Mouse (Mus musculus) midbrain, embryonic 16.5 days (tissue): ENCODE data around the gene Pxt1. TPM values are rescaled to one million over a fixed set of nuclear protein-coding genes. Genes with fewer than 3 reads are reported as not detected.

Experiments
- ATAC-seq: fragments of 200-750 bp; cut with Nextera tagmentation; 2 replicates; pipeline ENCODE4 v1.8.0; 2017; ENCODE audit warnings: moderate TSS enrichment
- H3K27ac ChIP-seq: fragments of 300-500 bp; sonication (generic); 2 replicates; pipeline ENCODE4 v1.5.1; 2014; ENCODE audit warnings: mild to moderate bottlenecking, low read length, mixed read lengths
- H3K27me3 ChIP-seq: fragments of 300-500 bp; sonication (generic); 2 replicates; pipeline ENCODE4 v1.6.1; 2014; ENCODE audit warnings: low read depth, low read length, mixed read lengths; ENCODE audit not compliant: control insufficient read depth, insufficient read depth
- H3K36me3 ChIP-seq: fragments of 300-500 bp; sonication (generic); 2 replicates; pipeline ENCODE4 v1.6.1; 2014; ENCODE audit warnings: mild to moderate bottlenecking, low read length, moderate library complexity, mixed read lengths; ENCODE audit not compliant: control insufficient read depth, insufficient read depth
- H3K4me1 ChIP-seq: fragments of 300-500 bp; sonication (generic); 2 replicates; pipeline ENCODE4 v1.6.1; 2014; ENCODE audit warnings: mild to moderate bottlenecking, low read length, mixed read lengths; ENCODE audit not compliant: control insufficient read depth, insufficient read depth
- H3K4me2 ChIP-seq: fragments of 300-500 bp; sonication (generic); 2 replicates; pipeline ENCODE4 v1.6.1; 2014; ENCODE audit warnings: mild to moderate bottlenecking, low read length, mixed read lengths
- H3K4me3 ChIP-seq: fragments of 300-500 bp; sonication (generic); 2 replicates; pipeline ENCODE4 v1.5.1; 2014; ENCODE audit warnings: low read depth, mild to moderate bottlenecking, low read length, moderate library complexity, mixed read lengths
- H3K9ac ChIP-seq: fragments of 300-500 bp; sonication (generic); 2 replicates; pipeline ENCODE4 v1.6.1; 2014; ENCODE audit warnings: low read depth, low read length, mixed read lengths
- H3K9me3 ChIP-seq: fragments of 300-500 bp; sonication (generic); replicated peaks from 2 replicates; pipeline ENCODE4 v1.6.1; 2014; ENCODE audit warnings: mild to moderate bottlenecking, low read length, mixed read lengths; ENCODE audit not compliant: control insufficient read depth, poor library complexity, severe bottlenecking
- WGBS: fragments of 180-500 bp; shearing (Covaris S2); extraction: QIAGEN DNeasy Blood & Tissue Kit; methylation state at CpG from one replicate; pipeline ENCODE4 v1.1.7; 2014; 5-methylcytosine and 5-hydroxymethylcytosine counted together
- polyA plus RNA-seq: library from polyadenylated mRNA; unstranded; fragments of >200 nt; fragmentation: Nextera tagmentation; extraction: Ambion mirVana; gene quantifications from 2 replicates; pipeline ENCODE4 v1.2.1, GENCODE M21; 2015

Pxt1 gene
- polyA plus RNA-seq, 1 experiment from 2014 or later, result not detected

DNA sequence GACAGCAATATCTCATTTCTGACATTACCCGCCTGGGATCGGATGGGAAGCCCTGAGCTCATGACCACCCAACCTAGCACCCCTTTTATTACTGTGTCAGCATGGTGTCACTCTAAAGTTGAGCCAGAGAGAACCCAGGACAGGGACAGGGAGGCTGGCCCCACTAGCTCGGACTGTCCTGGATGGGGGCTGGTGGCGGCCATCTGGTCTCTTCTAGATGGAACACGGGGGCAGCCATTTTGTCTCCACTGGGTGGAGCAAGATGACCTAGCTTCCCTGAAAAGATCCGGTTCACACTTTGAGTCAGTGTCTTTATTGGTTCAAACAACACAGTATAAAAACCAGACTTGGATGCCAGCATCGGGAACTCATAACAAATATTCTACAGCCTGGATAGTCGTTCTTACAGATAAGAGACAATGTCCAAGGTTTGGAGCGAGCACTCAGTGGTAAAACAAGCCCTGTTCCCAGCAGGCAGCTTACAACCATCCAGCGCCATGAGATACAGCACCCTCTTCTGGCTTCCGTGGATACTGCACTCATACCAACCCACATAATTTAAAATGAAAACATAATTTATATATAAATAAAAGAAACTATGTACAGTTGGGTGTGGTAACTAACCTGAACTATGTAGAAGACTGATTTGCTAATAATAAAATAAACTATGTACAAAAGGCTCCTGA lies 47.4 kb downstream of the Pxt1 start:
- ATAC-seq, result no peak
- Histone ChIP-seq H3K9me3 (no peaks in the 10 kb centered on the region), H3K36me3 (no peaks in the 10 kb centered on the region), H3K4me1 (no peaks in the 10 kb centered on the region), H3K27ac (no peak overlapping the region), H3K4me3 (no peak overlapping the region), H3K9ac (no peak overlapping the region), H3K27me3 (no peaks in the 10 kb centered on the region), H3K4me2 (no peak overlapping the region)
- 91% methylated on average over 11 of the region's 11 CpGs for WGBS

DNA sequence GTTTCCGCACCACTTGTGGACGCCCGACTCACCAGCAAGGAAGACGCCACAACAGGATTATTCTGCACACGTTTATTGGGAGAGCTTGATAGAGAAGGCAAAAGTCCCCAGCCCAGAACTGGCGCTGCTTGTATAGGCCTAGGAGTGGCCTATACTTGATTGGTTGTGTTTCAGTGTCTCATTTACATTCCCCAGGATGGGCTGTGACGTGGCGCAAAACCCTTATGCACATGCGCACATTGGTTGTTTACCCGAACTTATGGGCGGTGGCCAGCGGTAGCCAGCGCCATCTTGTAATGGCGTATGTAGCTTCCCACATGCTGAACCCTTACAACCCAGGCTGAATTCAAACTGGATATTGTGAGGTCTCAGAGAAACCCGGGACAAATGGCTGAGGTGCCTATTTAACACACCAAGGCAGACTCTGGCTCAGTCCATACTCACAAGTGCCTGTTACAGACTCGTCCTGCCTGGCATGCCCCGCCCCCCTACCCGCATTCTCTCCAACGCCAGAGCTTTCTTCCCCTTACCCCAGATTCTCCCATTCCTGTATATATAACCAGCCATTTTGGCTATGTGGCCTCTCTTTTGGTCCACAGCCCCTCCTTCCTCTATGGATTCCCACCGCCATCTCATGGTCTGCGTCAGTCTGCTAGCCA lies 48.3 kb downstream of the Pxt1 start:
- Histone ChIP-seq H3K27me3 (no peaks in the 10 kb centered on the region), H3K36me3 (no peaks in the 10 kb centered on the region), H3K9ac (no peak overlapping the region), H3K4me1 (no peaks in the 10 kb centered on the region), H3K9me3 (no peaks in the 10 kb centered on the region), H3K4me3 (no peak overlapping the region), H3K4me2 (no peak overlapping the region), H3K27ac (no peak overlapping the region)
- no peak for ATAC-seq
- WGBS, result 95% methylated on average over 21 of the region's 21 CpGs

DNA sequence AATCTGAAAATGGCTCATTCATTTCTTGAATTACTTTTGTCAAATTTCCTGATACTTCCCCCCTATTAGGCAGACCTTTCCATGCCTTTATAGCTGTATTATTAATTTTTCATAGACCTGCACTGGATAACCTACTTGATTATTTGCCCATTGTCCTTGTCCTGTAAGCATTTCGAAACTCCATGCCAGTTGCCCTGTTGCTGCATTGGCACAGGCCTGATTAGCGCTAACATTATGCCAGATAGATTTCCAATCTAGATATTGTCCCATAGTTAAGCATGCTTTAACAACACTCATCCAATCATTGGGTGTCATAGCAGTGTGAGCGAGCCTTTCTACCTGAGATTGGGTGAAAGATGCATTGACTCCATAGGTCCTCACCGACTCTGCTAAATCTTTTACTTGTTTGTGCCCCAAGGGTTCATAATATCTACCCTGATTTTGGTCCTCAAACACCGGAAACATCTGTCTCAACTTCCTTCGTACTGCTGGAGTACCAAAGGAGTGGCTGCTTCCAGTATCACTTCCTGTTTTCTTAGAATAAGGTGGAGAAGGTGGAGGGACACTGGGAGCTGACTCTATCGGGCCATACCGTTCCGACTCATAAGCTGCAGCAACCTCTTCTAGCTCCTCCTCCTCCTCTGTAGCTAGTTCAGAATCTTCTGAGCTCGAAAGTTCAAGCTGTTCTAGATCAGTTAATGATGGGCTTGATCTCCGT lies 49.4 kb downstream of the Pxt1 start:
- no peaks in the 10 kb centered on the region for H3K36me3 ChIP-seq
- no peak overlapping the region for H3K4me2 ChIP-seq
- H3K4me1 ChIP-seq, result no peaks in the 10 kb centered on the region
- H3K9me3 ChIP-seq, result no peaks in the 10 kb centered on the region
- ATAC-seq, result no peak
- H3K27me3 ChIP-seq, result no peaks in the 10 kb centered on the region
- WGBS, result 92% methylated on average over 11 of the region's 11 CpGs
- H3K9ac ChIP-seq, result no peak overlapping the region
- no peak overlapping the region for H3K27ac ChIP-seq
- no peak overlapping the region for H3K4me3 ChIP-seq

- H3K27me3 ChIP-seq, result no peaks in the 10 kb centered on the region
- no peak overlapping the region for H3K27ac ChIP-seq
- no peaks in the 10 kb centered on the region for H3K4me1 ChIP-seq
- H3K4me3 ChIP-seq, result no peak overlapping the region
- no peak overlapping the region for H3K4me2 ChIP-seq
- no peaks in the 10 kb centered on the region; the same call in 1 of the 2 replicates for H3K9me3 ChIP-seq
- H3K9ac ChIP-seq, result no peak overlapping the region
- no peak for ATAC-seq
- H3K36me3 ChIP-seq, result no peaks in the 10 kb centered on the region
- 83% methylated on average over 8 of the region's 8 CpGs for WGBS
These were observed 57.4 kb downstream of the Pxt1 start for GRCm38 (mm10) chr17:28886266-28886665.

- Histone ChIP-seq H3K9me3 (no peaks in the 10 kb centered on the region; the same call in 1 of the 2 replicates), H3K27me3 (no peaks in the 10 kb centered on the region), H3K27ac (no peak overlapping the region), H3K36me3 (no peaks in the 10 kb centered on the region), H3K9ac (no peak overlapping the region), H3K4me1 (peaks cover under 1% of the 10 kb centered on the region; the same call in 1 of the 2 replicates), H3K4me3 (no peak overlapping the region), H3K4me2 (no peak overlapping the region)
- WGBS, result 88% methylated on average over 8 of the region's 8 CpGs
- no peak for ATAC-seq
These were observed 58.4 kb downstream of the Pxt1 start for GRCm38 (mm10) chr17:28885231-28885630.

Other genes with a start within 250 kb of the Pxt1 start
- 2.3 and 3.2 TPM in 2 replicates for gene AC170998.1, start 217.8 kb downstream of the Pxt1 start, polyA plus RNA-seq
- gene Mapk13, start 174.5 kb downstream of the Pxt1 start, polyA plus RNA-seq, result 0.82 and 0.85 TPM in 2 replicates
- 5.3 and 8.5 TPM in 2 replicates for gene Brpf3, start 142.8 kb downstream of the Pxt1 start, polyA plus RNA-seq
- gene Pnpla1, start 85.4 kb downstream of the Pxt1 start, polyA plus RNA-seq, result 0.06 TPM in 1 of 2 replicates, not detected in the other
- 3.0 and 4.0 TPM in 2 replicates for gene 4930539E08Rik, start 28.5 kb downstream of the Pxt1 start, polyA plus RNA-seq
- 92.4 and 93.4 TPM in 2 replicates for gene Kctd20, start 8.1 kb upstream of the Pxt1 start, polyA plus RNA-seq
- gene Stk38, start 64.2 kb upstream of the Pxt1 start, polyA plus RNA-seq, result 83.1 and 90.9 TPM in 2 replicates
- 425 and 475 TPM in 2 replicates for gene Srsf3, start 88.8 kb upstream of the Pxt1 start, polyA plus RNA-seq
- 115 and 148 TPM in 2 replicates for gene Cdkn1a, start 147.1 kb upstream of the Pxt1 start, polyA plus RNA-seq
- gene Rab44, start 170.3 kb upstream of the Pxt1 start, polyA plus RNA-seq, result 0.08 and 0.17 TPM in 2 replicates